Comparison of ENCODE assay signal across 25 mouse cellular contexts in genomic region chr6:42276151-42276550, GRCm38 (mm10). TPM values are rescaled to one million over a fixed set of nuclear protein-coding genes. Genes with fewer than 3 reads are reported as not detected.
A peak's percentile ranks its signal among the peaks of the same experiment; 100 is the strongest.
DNase-seq lines count a peak whose midpoint lies in the region; ATAC-seq and TF ChIP-seq lines count a peak whose summit lies in the region.
"Had no signal": no experiment of that assay in that cellular context is flagged by ENCODE, and none has a peak within 500 bp of the region (broad histone marks: within the 10 kb centered on the region; RNA-seq: fewer than 3 reads in every experiment).

No protein-coding gene starts in this region.

- H3K4me1 ChIP-seq in kidney, embryonic 16.5 days (ENCODE audit: insufficient read depth, low read length): no peaks in the 10 kb centered on the region
- no peaks in the 10 kb centered on the region for H3K4me1 ChIP-seq in lung, embryonic 14.5 days (ENCODE audit: insufficient read depth)
- H3K4me1 ChIP-seq in olfactory bulb, adult 2 months (ENCODE audit: control insufficient read depth, insufficient read depth, low read length): peaks cover 9% of the 10 kb centered on the region
- H3K4me1 ChIP-seq: embryonic facial prominence, embryonic 12.5 days; heart, embryonic 15.5 days; hindbrain, embryonic 10.5 days; hindbrain, embryonic 15.5 days had no signal

- H3K27me3 ChIP-seq in kidney, embryonic 16.5 days (ENCODE audit: insufficient read depth, low read length): no peaks in the 10 kb centered on the region
- no peaks in the 10 kb centered on the region for H3K27me3 ChIP-seq in lung, embryonic 14.5 days (ENCODE audit: insufficient read depth, low read length)
- H3K27me3 ChIP-seq: CH12.LX; embryonic facial prominence, embryonic 12.5 days; forebrain, embryonic 13.5 days; heart, embryonic 15.5 days; hindbrain, embryonic 15.5 days had no signal

- TF ChIP-seq POLR2A in olfactory bulb, adult 2 months (IDR thresholded peaks at IDR 0.05; ENCODE audit: insufficient read depth, low read depth, low read length): no peak

- no peak overlapping the region for H3K4me3 ChIP-seq in gastrocnemius, adult 2 months
- no peak overlapping the region for H3K4me3 ChIP-seq in kidney, embryonic 16.5 days (ENCODE audit: low read length)
- H3K4me3 ChIP-seq in lung, embryonic 14.5 days (ENCODE audit: low read depth, low read length): no peak overlapping the region
- no peak overlapping the region for H3K4me3 ChIP-seq in olfactory bulb, adult 2 months (ENCODE audit: insufficient read depth, low read depth, low read length)
- H3K4me3 ChIP-seq: embryonic facial prominence, embryonic 12.5 days; forebrain, embryonic 13.5 days; heart, adult 2 months; heart, embryonic 15.5 days; hindbrain, embryonic 10.5 days; hindbrain, embryonic 15.5 days had no signal

- no peak for DNase-seq in gastrocnemius, adult 2 months
- no peak for DNase-seq in gastrocnemius, postnatal 25 days
- peak; percentile 41 for DNase-seq in kidney, postnatal 14 days
- DNase-seq in lung, embryonic 14.5 days: peak; percentile 72
- DNase-seq in lung, postnatal 14 days: no peak
- DNase-seq: adrenal gland, adult 8-10 months; adrenal gland, postnatal 36 days; cerebellum, adult 11 months; cerebellum, adult 8-10 months; cerebellum, postnatal 14 days; embryo, embryonic 11 days; heart, adult 2 months had no signal

- no peak overlapping the region for H3K4me2 ChIP-seq in kidney, embryonic 16.5 days (replicated peaks; ENCODE audit: low read depth, low read length)
- no peak overlapping the region for H3K4me2 ChIP-seq in lung, embryonic 14.5 days
- H3K4me2 ChIP-seq: embryonic facial prominence, embryonic 12.5 days; forebrain, embryonic 13.5 days; heart, embryonic 11.5 days; heart, embryonic 15.5 days; hindbrain, embryonic 15.5 days had no signal

- peaks cover 75% of the 10 kb centered on the region for H3K36me3 ChIP-seq in kidney, embryonic 16.5 days (ENCODE audit: insufficient read depth, low read length)
- H3K36me3 ChIP-seq in lung, embryonic 14.5 days (ENCODE audit: insufficient read depth): peaks cover 90% of the 10 kb centered on the region

- intact Hi-C loops in gastrocnemius, adult 2 months (cut with DNase I): no loop called here

- H3K27ac ChIP-seq in gastrocnemius, adult 2 months: peak overlapping the region; percentile 24; the same call in 1 of the 2 replicates
- no peak overlapping the region for H3K27ac ChIP-seq in kidney, embryonic 16.5 days (ENCODE audit: low read length)
- H3K27ac ChIP-seq in lung, embryonic 14.5 days (ENCODE audit: low read depth): no peak overlapping the region
- H3K27ac ChIP-seq in olfactory bulb, adult 2 months (ENCODE audit: insufficient read depth, low read depth, low read length): peak overlapping the region; percentile 62
- H3K27ac ChIP-seq: embryonic facial prominence, embryonic 12.5 days; forebrain, embryonic 13.5 days; heart, adult 2 months; heart, embryonic 15.5 days; hindbrain, embryonic 10.5 days; hindbrain, embryonic 15.5 days had no signal

- ATAC-seq in kidney, embryonic 16.5 days (ENCODE audit: low FRiP score, low TSS enrichment): no peak
- ATAC-seq in lung, embryonic 14.5 days (ENCODE audit: insufficient read depth): no peak
- ATAC-seq: forebrain, embryonic 13.5 days; inflammation-experienced regulatory T-cells, adult 6 months had no signal

- no peaks in the 10 kb centered on the region for H3K9me3 ChIP-seq in kidney, embryonic 16.5 days (ENCODE audit: low read length)
- H3K9me3 ChIP-seq in lung, embryonic 14.5 days (ENCODE audit: low read depth, low read length): no peaks in the 10 kb centered on the region
- H3K9me3 ChIP-seq: embryonic facial prominence, embryonic 12.5 days; forebrain, embryonic 13.5 days; heart, embryonic 15.5 days; hindbrain, embryonic 10.5 days; hindbrain, embryonic 15.5 days had no signal

- no peak overlapping the region for H3K9ac ChIP-seq in kidney, embryonic 16.5 days (replicated peaks; ENCODE audit: low read length)
- no peak overlapping the region for H3K9ac ChIP-seq in lung, embryonic 14.5 days
- H3K9ac ChIP-seq: embryonic facial prominence, embryonic 12.5 days; forebrain, embryonic 13.5 days; heart, embryonic 15.5 days; hindbrain, embryonic 15.5 days had no signal

- 46% methylated on average over 2 of the region's 2 CpGs for WGBS in kidney, embryonic 16.5 days
- WGBS in lung, embryonic 14.5 days: 29% methylated on average over 2 of the region's 2 CpGs
- WGBS in olfactory bulb, adult 2 months: 6% methylated on average over 2 of the region's 2 CpGs

- no peak for TF ChIP-seq CTCF in gastrocnemius, adult 2 months (IDR thresholded peaks at IDR 0.05)
- no peak for TF ChIP-seq CTCF in lung, embryonic 14.5 days (IDR thresholded peaks at IDR 0.05; ENCODE audit: low read depth)
- no peak for TF ChIP-seq CTCF in olfactory bulb, adult 2 months (IDR thresholded peaks at IDR 0.05; ENCODE audit: insufficient read depth, low read depth, low read length)

RNA-seq across cellular contexts. Expression of gene Clcn1, which starts 10.3 kb away (rescaled TPM):
- total RNA-seq in gastrocnemius, adult 2 months (2021): 100 to 1,000 TPM; 126 to 170 TPM
- 100 to 1,000 TPM; 105 to 116 TPM for total RNA-seq in gastrocnemius, postnatal 25 days (2021)
- 0.17 and 0.29 TPM in 2 replicates for polyA plus RNA-seq in kidney, embryonic 16.5 days (2015; fragmentation: Nextera tagmentation; extraction: Ambion mirVana)
- polyA plus RNA-seq in lung, embryonic 14.5 days (2014; fragmentation: Nextera tagmentation; extraction: Ambion mirVana): 0.09 TPM in 1 of 2 replicates, not detected in the other
- not detected in 2 replicates for polyA plus RNA-seq in olfactory bulb, adult 2 months (2012; ENCODE audit: insufficient read depth, insufficient read length, low replicate concordance, missing spikeins)
- total RNA-seq: common myeloid progenitor, adult 5-6 weeks had no signal
- polyA plus RNA-seq: inflammation-experienced regulatory T-cells, adult 6 months had no signal

RNA-seq across cellular contexts. Expression of gene Casp2, which starts 11.4 kb away (rescaled TPM):
- total RNA-seq in gastrocnemius, adult 2 months (2021): 1 to 10 TPM; 5.0 to 6.1 TPM
- total RNA-seq in gastrocnemius, postnatal 25 days (2021): 1 to 10 TPM; 5.0 to 5.1 TPM
- polyA plus RNA-seq in kidney, embryonic 16.5 days (2015; fragmentation: Nextera tagmentation; extraction: Ambion mirVana): 70.6 and 71.2 TPM in 2 replicates
- polyA plus RNA-seq in lung, embryonic 14.5 days (2014; fragmentation: Nextera tagmentation; extraction: Ambion mirVana): 71.1 and 75.1 TPM in 2 replicates
- not detected in 2 replicates for polyA plus RNA-seq in olfactory bulb, adult 2 months (2012; ENCODE audit: insufficient read depth, insufficient read length, low replicate concordance, missing spikeins)

RNA-seq across cellular contexts. Expression of gene Tmem139, which starts 14.4 kb away (rescaled TPM):
- total RNA-seq in gastrocnemius, adult 2 months (2021): under 1 TPM in 1 of 2 experiments, not detected in 1; 0.33 TPM
- total RNA-seq in gastrocnemius, postnatal 25 days (2021): not detected
- polyA plus RNA-seq in kidney, embryonic 16.5 days (2015; fragmentation: Nextera tagmentation; extraction: Ambion mirVana): 4.6 and 4.9 TPM in 2 replicates
- polyA plus RNA-seq in lung, embryonic 14.5 days (2014; fragmentation: Nextera tagmentation; extraction: Ambion mirVana): 1.9 TPM in 2 replicates
- polyA plus RNA-seq in olfactory bulb, adult 2 months (2012; ENCODE audit: insufficient read depth, insufficient read length, low replicate concordance, missing spikeins): not detected in 2 replicates
- total RNA-seq: CH12.LX; common myeloid progenitor, adult 5-6 weeks; gastrocnemius, adult 8-10 months; gastrocnemius, postnatal 4 days had no signal
- polyA plus RNA-seq: heart, embryonic 11.5 days; inflammation-experienced regulatory T-cells, adult 6 months had no signal

RNA-seq across cellular contexts. Expression of gene Gstk1, which starts 30.4 kb away (rescaled TPM):
- 10 to 100 TPM; 36.9 to 64.3 TPM for total RNA-seq in gastrocnemius, adult 2 months (2021)
- 10 to 100 TPM; 29.6 to 39.7 TPM for total RNA-seq in gastrocnemius, postnatal 25 days (2021)
- polyA plus RNA-seq in kidney, embryonic 16.5 days (2015; fragmentation: Nextera tagmentation; extraction: Ambion mirVana): 36.7 and 37.8 TPM in 2 replicates
- 31.8 and 34.2 TPM in 2 replicates for polyA plus RNA-seq in lung, embryonic 14.5 days (2014; fragmentation: Nextera tagmentation; extraction: Ambion mirVana)
- polyA plus RNA-seq in olfactory bulb, adult 2 months (2012; ENCODE audit: insufficient read depth, insufficient read length, low replicate concordance, missing spikeins): not detected in 2 replicates

RNA-seq across cellular contexts. Expression of gene Fam131b, which starts 48.3 kb away (rescaled TPM):
- under 1 TPM; 0.33 to 0.45 TPM for total RNA-seq in gastrocnemius, adult 2 months (2021)
- under 1 TPM; 0.41 to 0.54 TPM for total RNA-seq in gastrocnemius, postnatal 25 days (2021)
- polyA plus RNA-seq in kidney, embryonic 16.5 days (2015; fragmentation: Nextera tagmentation; extraction: Ambion mirVana): 0.11 and 0.13 TPM in 2 replicates
- polyA plus RNA-seq in lung, embryonic 14.5 days (2014; fragmentation: Nextera tagmentation; extraction: Ambion mirVana): 0.11 and 0.13 TPM in 2 replicates
- not detected in 2 replicates for polyA plus RNA-seq in olfactory bulb, adult 2 months (2012; ENCODE audit: insufficient read depth, insufficient read length, low replicate concordance, missing spikeins)
- total RNA-seq: common myeloid progenitor, adult 5-6 weeks had no signal
- polyA plus RNA-seq: inflammation-experienced regulatory T-cells, adult 6 months had no signal

Comparison
In these comparisons a context has a peak if more than half of its experiments do, and no peak if none do; other contexts are left out.
1. DNase-seq: peak in kidney, postnatal 14 days (single experiment) and lung, embryonic 14.5 days (single experiment); none in gastrocnemius, adult 2 months (single experiment), gastrocnemius, postnatal 25 days (single experiment) and lung, postnatal 14 days (single experiment).
2. H3K27ac ChIP-seq: peak in gastrocnemius, adult 2 months (single experiment) and olfactory bulb, adult 2 months (single experiment); none in kidney, embryonic 16.5 days (single experiment) and lung, embryonic 14.5 days (single experiment).